Mouse (Mus musculus): ENCODE measurements at regions not wholly inside any gene's neighbourhood (a gene's known extent, or its start where the extent isn't known, plus 50 kb on each side); places are given as distances from the start of the nearest gene placed in this dataset.

GRCm38 (mm10) chr8:87297331-87297730 lies 175.1 kb downstream of the Cbln1 start:
- Histone ChIP-seq H3K36me3 (ENCODE audit: control insufficient read depth, insufficient read depth, low read length) (no peaks in the 10 kb centered on the region), H3K4me1 (replicated peaks; ENCODE audit: control insufficient read depth, insufficient read depth, low read length) (no peaks in the 10 kb centered on the region), H3K4me3 (ENCODE audit: control insufficient read depth, insufficient read depth, low read length) (no peak overlapping the region), H3K27ac (ENCODE audit: control insufficient read depth, insufficient read depth, low read length) (no peak overlapping the region), H3K27me3 (ENCODE audit: control insufficient read depth, insufficient read depth, low read length) (no peaks in the 10 kb centered on the region)
- TF ChIP-seq POLR2A (IDR thresholded peaks at IDR 0.05; ENCODE audit: control insufficient read depth, extremely low read depth, insufficient read depth, low read length, poor library complexity), result no peak
- no peak for TF ChIP-seq CTCF (IDR thresholded peaks at IDR 0.05; ENCODE audit: borderline replicate concordance, control insufficient read depth, extremely low read depth, insufficient read depth, low read length, poor library complexity)
- 95% methylated on average over 3 of the region's 3 CpGs for WGBS
- DNase-seq, result no peak

DNA sequence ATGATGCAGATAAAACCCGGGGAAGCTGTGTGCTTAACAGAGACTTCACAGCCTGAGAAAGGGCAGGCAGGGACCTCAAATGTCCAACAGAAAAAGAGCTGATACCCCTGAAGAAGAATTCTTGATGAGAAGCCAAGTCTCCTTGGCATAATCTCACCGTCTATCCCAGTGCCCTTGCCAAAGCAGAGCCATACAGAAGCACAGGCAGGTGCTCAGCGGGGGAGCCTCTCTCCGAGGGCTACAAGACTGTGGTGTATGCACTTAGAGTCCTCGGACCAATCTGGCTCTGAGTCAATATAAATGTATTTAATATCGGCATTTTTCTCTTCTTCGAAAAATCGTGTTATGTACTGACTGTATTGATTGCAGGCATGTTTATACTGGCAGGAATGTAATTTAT lies 186.3 kb downstream of the Cbln1 start:
- no peak for TF ChIP-seq POLR2A (IDR thresholded peaks at IDR 0.05; ENCODE audit: control insufficient read depth, extremely low read depth, insufficient read depth, low read length, poor library complexity)
- no peak for TF ChIP-seq CTCF (IDR thresholded peaks at IDR 0.05; ENCODE audit: borderline replicate concordance, control insufficient read depth, extremely low read depth, insufficient read depth, low read length, poor library complexity)
- no peaks in the 10 kb centered on the region for H3K36me3 ChIP-seq (ENCODE audit: control insufficient read depth, insufficient read depth, low read length)
- H3K4me1 ChIP-seq (replicated peaks; ENCODE audit: control insufficient read depth, insufficient read depth, low read length), result no peaks in the 10 kb centered on the region
- H3K4me3 ChIP-seq (ENCODE audit: control insufficient read depth, insufficient read depth, low read length), result no peak overlapping the region
- no peaks in the 10 kb centered on the region for H3K27me3 ChIP-seq (ENCODE audit: control insufficient read depth, insufficient read depth, low read length)
- 90% methylated on average over 8 of the region's 8 CpGs for WGBS
- no peak overlapping the region for H3K27ac ChIP-seq (ENCODE audit: control insufficient read depth, insufficient read depth, low read length)
- DNase-seq, result no peak

DNA sequence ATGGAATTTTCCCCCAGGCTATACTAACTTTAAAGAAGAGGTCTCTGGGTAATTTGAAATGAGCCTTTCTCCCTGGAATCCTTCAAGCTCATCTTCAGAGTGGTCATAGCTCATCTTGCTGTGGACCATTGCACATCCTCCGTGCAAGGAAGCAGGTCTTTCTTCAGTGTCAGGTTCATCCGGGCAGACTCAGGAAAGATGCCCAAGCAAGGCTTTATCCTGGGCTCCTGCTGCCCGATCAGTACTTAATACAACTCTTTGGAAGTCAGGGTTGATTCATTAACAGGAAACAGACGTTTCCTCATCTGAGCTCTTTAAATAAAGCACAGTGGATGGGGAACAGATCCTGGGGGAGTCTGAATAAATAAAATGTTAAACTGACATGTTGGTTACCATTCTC lies 188.1 kb downstream of the Cbln1 start:
- no peak overlapping the region for H3K27ac ChIP-seq (ENCODE audit: control insufficient read depth, insufficient read depth, low read length)
- H3K4me3 ChIP-seq (ENCODE audit: control insufficient read depth, insufficient read depth, low read length), result no peak overlapping the region
- WGBS, result 7% methylated on average over 4 of the region's 4 CpGs
- DNase-seq, result no peak
- no peaks in the 10 kb centered on the region for H3K27me3 ChIP-seq (ENCODE audit: control insufficient read depth, insufficient read depth, low read length)
- no peaks in the 10 kb centered on the region for H3K36me3 ChIP-seq (ENCODE audit: control insufficient read depth, insufficient read depth, low read length)
- H3K4me1 ChIP-seq (replicated peaks; ENCODE audit: control insufficient read depth, insufficient read depth, low read length), result no peaks in the 10 kb centered on the region
- no peak for TF ChIP-seq CTCF (IDR thresholded peaks at IDR 0.05; ENCODE audit: borderline replicate concordance, control insufficient read depth, extremely low read depth, insufficient read depth, low read length, poor library complexity)
- TF ChIP-seq POLR2A (IDR thresholded peaks at IDR 0.05; ENCODE audit: control insufficient read depth, extremely low read depth, insufficient read depth, low read length, poor library complexity), result no peak

GRCm38 (mm10) chr8:87282511-87282910 lies 189.9 kb downstream of the Cbln1 start:
- Histone ChIP-seq H3K4me3 (ENCODE audit: control insufficient read depth, insufficient read depth, low read length) (no peak overlapping the region), H3K36me3 (ENCODE audit: control insufficient read depth, insufficient read depth, low read length) (no peaks in the 10 kb centered on the region), H3K27me3 (ENCODE audit: control insufficient read depth, insufficient read depth, low read length) (no peaks in the 10 kb centered on the region), H3K4me1 (replicated peaks; ENCODE audit: control insufficient read depth, insufficient read depth, low read length) (no peaks in the 10 kb centered on the region), H3K27ac (ENCODE audit: control insufficient read depth, insufficient read depth, low read length) (no peak overlapping the region)
- TF ChIP-seq POLR2A (IDR thresholded peaks at IDR 0.05; ENCODE audit: control insufficient read depth, extremely low read depth, insufficient read depth, low read length, poor library complexity) (no peak), CTCF (IDR thresholded peaks at IDR 0.05; ENCODE audit: borderline replicate concordance, control insufficient read depth, extremely low read depth, insufficient read depth, low read length, poor library complexity) (no peak)
- DNase-seq, result no peak
- 98% methylated on average over 4 of the region's 4 CpGs for WGBS

DNA sequence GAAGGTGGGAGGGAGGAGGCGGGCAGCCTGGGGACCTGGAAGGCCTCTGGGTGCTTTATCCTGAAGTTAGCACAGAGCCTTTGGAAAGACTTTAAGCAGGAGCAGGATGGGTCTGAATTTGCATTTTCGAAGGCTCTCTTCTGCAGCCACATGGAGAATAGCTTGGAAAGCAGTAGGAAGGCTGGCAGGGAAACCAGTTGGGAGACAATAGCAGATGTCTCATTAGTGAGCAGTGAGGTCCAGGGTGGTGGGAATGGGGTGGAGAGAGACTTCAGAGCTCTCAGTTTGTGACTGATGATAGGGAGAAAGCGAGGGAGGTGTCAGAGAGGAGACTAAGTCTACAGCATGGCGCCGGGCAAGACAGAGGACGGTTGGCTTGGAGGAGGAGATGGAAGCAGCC lies 199.1 kb downstream of the Cbln1 start:
- no peak overlapping the region for H3K4me3 ChIP-seq (ENCODE audit: control insufficient read depth, insufficient read depth, low read length)
- WGBS, result 88% methylated on average over 6 of the region's 6 CpGs
- H3K4me1 ChIP-seq (replicated peaks; ENCODE audit: control insufficient read depth, insufficient read depth, low read length), result no peaks in the 10 kb centered on the region
- no peaks in the 10 kb centered on the region for H3K36me3 ChIP-seq (ENCODE audit: control insufficient read depth, insufficient read depth, low read length)
- no peak for DNase-seq
- no peaks in the 10 kb centered on the region for H3K27me3 ChIP-seq (ENCODE audit: control insufficient read depth, insufficient read depth, low read length)
- H3K27ac ChIP-seq (ENCODE audit: control insufficient read depth, insufficient read depth, low read length), result no peak overlapping the region
- no peak for TF ChIP-seq CTCF (IDR thresholded peaks at IDR 0.05; ENCODE audit: borderline replicate concordance, control insufficient read depth, extremely low read depth, insufficient read depth, low read length, poor library complexity)
- no peak for TF ChIP-seq POLR2A (IDR thresholded peaks at IDR 0.05; ENCODE audit: control insufficient read depth, extremely low read depth, insufficient read depth, low read length, poor library complexity)

- no peaks in the 10 kb centered on the region for H3K4me1 ChIP-seq (replicated peaks; ENCODE audit: control insufficient read depth, insufficient read depth, low read length)
- WGBS, result 90% methylated on average over 3 of the region's 3 CpGs
- H3K27ac ChIP-seq (ENCODE audit: control insufficient read depth, insufficient read depth, low read length), result no peak overlapping the region
- no peak for DNase-seq
- H3K4me3 ChIP-seq (ENCODE audit: control insufficient read depth, insufficient read depth, low read length), result no peak overlapping the region
- H3K36me3 ChIP-seq (ENCODE audit: control insufficient read depth, insufficient read depth, low read length), result no peaks in the 10 kb centered on the region
- TF ChIP-seq POLR2A (IDR thresholded peaks at IDR 0.05; ENCODE audit: control insufficient read depth, extremely low read depth, insufficient read depth, low read length, poor library complexity), result no peak
- no peak for TF ChIP-seq CTCF (IDR thresholded peaks at IDR 0.05; ENCODE audit: borderline replicate concordance, control insufficient read depth, extremely low read depth, insufficient read depth, low read length, poor library complexity)
- H3K27me3 ChIP-seq (ENCODE audit: control insufficient read depth, insufficient read depth, low read length), result no peaks in the 10 kb centered on the region
These were observed 201.8 kb downstream of the Cbln1 start for GRCm38 (mm10) chr8:87270525-87271187.

- H3K4me3 ChIP-seq (ENCODE audit: control insufficient read depth, insufficient read depth, low read length), result no peak overlapping the region
- no peaks in the 10 kb centered on the region for H3K27me3 ChIP-seq (ENCODE audit: control insufficient read depth, insufficient read depth, low read length)
These were observed 204.2 kb downstream of the Cbln1 start for GRCm38 (mm10) chr8:87268159-87268558.

More at GRCm38 (mm10) chr8:87268159-87268558, 204.2 kb downstream of the Cbln1 start:
- no peak overlapping the region for H3K27ac ChIP-seq (ENCODE audit: control insufficient read depth, insufficient read depth, low read length)
- TF ChIP-seq POLR2A (IDR thresholded peaks at IDR 0.05; ENCODE audit: control insufficient read depth, extremely low read depth, insufficient read depth, low read length, poor library complexity) (no peak), CTCF (IDR thresholded peaks at IDR 0.05; ENCODE audit: borderline replicate concordance, control insufficient read depth, extremely low read depth, insufficient read depth, low read length, poor library complexity) (no peak)
- no peaks in the 10 kb centered on the region for H3K4me1 ChIP-seq (replicated peaks; ENCODE audit: control insufficient read depth, insufficient read depth, low read length)
- H3K36me3 ChIP-seq (ENCODE audit: control insufficient read depth, insufficient read depth, low read length), result no peaks in the 10 kb centered on the region
- DNase-seq, result no peak

All from thymus, adult 2 months (tissue).